Mouse (Mus musculus) lung, postnatal 14 days (tissue): ENCODE measurements around the gene Acsl1.

Experiments used
- DNase-seq: peaks from one replicate; pipeline ENCODE4 v3.0.0; 2021

The Acsl1 gene

GRCm38 (mm10) chr8:46508488-46509395 is 37.9 kb downstream of the Acsl1 start:
- no peak for DNase-seq

GRCm38 (mm10) chr8:46509474-46509873 is 38.6 kb downstream of the Acsl1 start:
- no peak for DNase-seq

GRCm38 (mm10) chr8:46511336-46511735 is 40.5 kb downstream of the Acsl1 start:
- no peak for DNase-seq

- no peak for DNase-seq
Measured at GRCm38 (mm10) chr8:46512538-46512937, 41.7 kb downstream of the Acsl1 start.

GRCm38 (mm10) chr8:46514027-46514426 is 43.2 kb downstream of the Acsl1 start:
- DNase-seq = no peak

GRCm38 (mm10) chr8:46520667-46521066 is 49.8 kb downstream of the Acsl1 start:
- no peak for DNase-seq

GRCm38 (mm10) chr8:46526098-46526497 is 55.3 kb downstream of the Acsl1 start:
- no peak for DNase-seq

GRCm38 (mm10) chr8:46526821-46527220 is 56.0 kb downstream of the Acsl1 start:
- DNase-seq = no peak

GRCm38 (mm10) chr8:46529508-46529907 is 58.7 kb downstream of the Acsl1 start:
- no peak for DNase-seq

- no peak for DNase-seq
Measured at GRCm38 (mm10) chr8:46530541-46530940, 59.7 kb downstream of the Acsl1 start.

GRCm38 (mm10) chr8:46533926-46534325 is 63.1 kb downstream of the Acsl1 start:
- DNase-seq = no peak

- peak; percentile 19 for DNase-seq
Measured at GRCm38 (mm10) chr8:46539701-46540100, 68.9 kb downstream of the Acsl1 start.

- DNase-seq = no peak
Measured at GRCm38 (mm10) chr8:46543191-46543590, 72.4 kb downstream of the Acsl1 start.

- DNase-seq = no peak
Measured at GRCm38 (mm10) chr8:46543662-46544061, 72.8 kb downstream of the Acsl1 start.

- DNase-seq = no peak
Measured at GRCm38 (mm10) chr8:46545854-46546253, 75.0 kb downstream of the Acsl1 start.

GRCm38 (mm10) chr8:46546431-46547176 is 75.8 kb downstream of the Acsl1 start:
- peak; percentile 51 for DNase-seq

GRCm38 (mm10) chr8:46547245-46547644 is 76.4 kb downstream of the Acsl1 start:
- peak; percentile 55 for DNase-seq

- no peak for DNase-seq
Measured at GRCm38 (mm10) chr8:46550058-46550457, 79.2 kb downstream of the Acsl1 start.

GRCm38 (mm10) chr8:46551029-46551428 is 80.2 kb downstream of the Acsl1 start:
- no peak for DNase-seq

GRCm38 (mm10) chr8:46551615-46552440 is 81.0 kb downstream of the Acsl1 start, which contains the start of gene Cenpu:
Gene Cenpu (plus strand): TSS chr8:46552028.
- DNase-seq = peak; percentile 100

GRCm38 (mm10) chr8:46552441-46552765 is 81.6 kb downstream of the Acsl1 start:
- no peak for DNase-seq

- DNase-seq = peak; percentile 68
Measured at GRCm38 (mm10) chr8:46559428-46559827, 88.6 kb downstream of the Acsl1 start.

GRCm38 (mm10) chr8:46562333-46562732 is 91.5 kb downstream of the Acsl1 start:
- DNase-seq = no peak
